Mouse (Mus musculus): ENCODE measurements around the gene Cdh13.

- no peak for TF ChIP-seq CTCF (IDR thresholded peaks at IDR 0.05; ENCODE audit: control insufficient read depth, insufficient read depth, low read length)
- TF ChIP-seq POLR2A (IDR thresholded peaks at IDR 0.05; ENCODE audit: borderline replicate concordance, control insufficient read depth, low read depth, low read length), result no peak
These were observed 737.2 kb downstream of the Cdh13 start for GRCm38 (mm10) chr8:119020781-119021180.

All from bone marrow, adult 2 months (tissue).